Mouse (Mus musculus) hindlimb bud, embryonic 11.5 days (tissue): ENCODE data around the gene Cnpy2.

Source experiments
- DNase-seq: peaks from one replicate; pipeline ENCODE4 v3.0.0-alpha.2; 2012; ENCODE audit warnings: low read depth, low spot score; ENCODE audit errors: extremely low spot score

Gene Cnpy2

DNA sequence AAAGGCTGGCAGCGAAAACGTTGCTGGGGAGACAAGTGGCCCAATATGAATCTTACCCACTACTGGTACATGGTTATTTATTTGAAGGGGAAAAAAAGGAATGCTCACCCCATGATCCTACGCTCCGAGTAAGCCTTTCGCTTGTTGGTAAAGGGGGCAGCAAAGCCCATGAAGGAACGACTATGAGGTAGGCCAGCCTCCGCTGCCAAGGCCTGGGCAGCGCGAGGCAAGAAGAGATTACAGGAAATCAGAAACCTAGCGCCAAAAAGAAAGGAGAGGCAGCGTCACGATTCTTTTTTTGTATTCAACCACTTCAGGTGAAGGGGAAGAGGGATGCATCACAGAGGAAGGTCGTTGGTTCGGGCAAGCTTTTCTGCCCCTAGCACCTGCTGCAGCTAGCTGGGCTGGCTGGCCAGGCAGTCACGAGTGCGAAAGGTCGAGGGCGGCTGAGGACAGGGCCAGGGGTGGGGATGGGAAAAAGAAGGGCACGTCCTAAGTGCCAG, 45.7 kb downstream of the Cnpy2 start:
- no peak for DNase-seq

DNA sequence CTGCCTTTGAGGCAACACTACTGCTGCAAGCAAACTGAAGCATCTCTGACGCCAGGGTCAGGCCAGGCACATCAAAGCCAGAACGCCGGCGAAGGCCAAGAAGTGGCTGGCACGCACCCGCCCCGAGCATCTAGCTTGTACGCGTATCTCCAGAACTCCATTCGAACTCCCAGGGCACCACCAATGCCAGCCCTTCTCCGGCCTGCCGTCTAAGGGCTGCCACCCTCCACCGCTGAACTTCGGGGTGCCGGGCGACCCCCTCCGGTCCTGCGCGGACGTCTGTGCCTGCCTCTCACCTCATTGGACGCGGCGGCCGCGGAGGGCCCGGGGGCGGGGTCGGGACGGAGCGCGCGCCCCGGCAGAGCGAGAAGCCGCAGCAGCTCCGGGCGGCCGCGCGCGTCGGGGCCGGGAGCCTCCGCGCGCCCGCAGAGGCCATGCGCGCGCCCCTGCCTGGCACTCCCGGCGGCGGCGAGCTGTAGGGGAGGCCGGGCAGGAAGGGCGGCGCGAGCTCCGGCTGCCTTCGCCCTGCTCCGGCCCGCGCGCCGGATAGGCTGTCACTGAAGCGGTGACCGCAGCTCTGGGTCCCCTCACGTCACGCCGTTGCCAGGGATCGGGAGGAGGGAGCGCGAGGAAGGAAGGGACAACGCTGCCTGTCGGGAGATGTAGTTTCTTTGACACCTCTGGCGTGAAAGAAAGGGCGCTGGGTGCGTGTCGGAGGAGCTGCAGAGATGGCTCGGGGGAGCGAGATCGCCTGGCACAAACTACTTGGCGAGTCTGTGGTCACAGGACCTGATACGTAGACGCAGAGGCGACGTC, 46.4 kb downstream of the Cnpy2 start, which contains the start of gene Coq10a:
TSS of gene Coq10a (minus strand) at position 596 of the 816 bp plus-strand sequence.
- peak; percentile 53 for DNase-seq

DNA sequence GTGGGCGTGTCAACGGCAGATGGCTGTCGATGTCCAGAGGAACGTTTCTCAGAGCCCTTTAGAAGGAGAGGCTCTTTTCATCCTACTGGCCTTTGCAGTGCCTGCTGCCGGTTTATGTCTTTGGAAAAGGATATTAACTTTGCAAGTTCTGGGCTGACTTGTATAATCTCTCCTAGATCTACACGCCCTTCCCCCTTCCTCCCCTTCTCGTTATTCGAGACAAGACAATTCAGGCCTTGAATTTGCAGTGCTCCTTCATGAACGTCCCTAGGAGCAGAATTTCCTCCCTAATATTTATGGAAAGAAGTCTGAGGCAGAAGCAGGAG, 46.9 kb downstream of the Cnpy2 start:
- DNase-seq, result no peak

DNA sequence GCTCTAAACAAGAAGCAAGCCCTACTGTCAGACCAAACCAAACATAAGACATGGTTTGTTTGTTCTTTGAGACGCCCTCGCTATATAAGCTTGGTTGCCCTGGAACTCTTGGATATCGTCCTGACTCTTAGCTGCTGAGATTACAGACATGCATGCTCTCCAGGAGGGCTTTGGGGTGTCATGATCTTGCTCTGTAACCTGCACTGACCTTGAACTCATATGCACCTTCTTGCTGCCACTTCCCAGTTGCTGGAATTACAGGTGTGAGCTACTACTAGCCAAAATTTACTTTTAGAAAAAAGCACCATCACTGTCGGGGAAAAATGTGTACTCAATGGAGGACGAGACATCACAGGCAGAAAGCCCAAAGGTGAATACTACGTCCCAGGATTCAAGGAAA, 47.3 kb downstream of the Cnpy2 start:
- no peak for DNase-seq

DNA sequence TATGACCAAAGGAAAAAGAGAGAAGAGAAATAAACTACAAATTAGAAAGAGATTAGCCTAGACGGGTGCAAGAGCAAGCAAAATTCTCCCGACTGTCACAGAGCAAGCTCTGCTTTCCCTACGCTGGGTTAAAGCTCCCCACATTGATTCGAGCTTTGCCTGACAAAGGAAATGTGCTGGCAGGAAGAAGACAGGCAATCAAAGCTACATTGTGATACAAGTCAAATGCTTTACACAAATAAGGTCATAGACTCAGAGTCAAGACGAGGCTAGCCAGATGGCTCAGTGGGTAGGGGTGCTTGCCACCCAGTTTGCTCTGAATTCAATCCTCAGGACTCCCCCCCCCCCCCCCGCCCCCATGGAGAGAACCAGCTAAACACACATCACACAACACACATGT, 47.8 kb downstream of the Cnpy2 start:
- no peak for DNase-seq

DNA sequence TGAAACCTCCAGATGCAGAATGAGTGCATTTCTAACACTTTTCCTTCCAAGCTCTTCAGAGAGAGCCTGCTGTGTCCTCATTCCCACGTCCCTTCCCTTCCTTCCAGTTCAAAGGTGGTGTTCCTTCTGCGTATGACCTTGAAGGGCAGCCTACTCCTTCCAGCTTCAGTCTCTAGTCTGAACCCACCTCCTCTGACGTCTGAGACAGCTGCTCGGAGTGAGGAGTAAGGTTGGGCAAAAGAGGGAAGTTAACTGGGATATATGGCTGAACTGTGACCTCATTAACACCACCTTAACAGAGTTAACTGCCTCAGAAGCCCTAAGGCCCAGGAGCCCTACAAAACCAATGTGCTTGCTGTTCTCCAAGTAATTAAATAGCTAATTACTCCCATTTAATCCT, 48.3 kb downstream of the Cnpy2 start:
- DNase-seq, result no peak

DNA sequence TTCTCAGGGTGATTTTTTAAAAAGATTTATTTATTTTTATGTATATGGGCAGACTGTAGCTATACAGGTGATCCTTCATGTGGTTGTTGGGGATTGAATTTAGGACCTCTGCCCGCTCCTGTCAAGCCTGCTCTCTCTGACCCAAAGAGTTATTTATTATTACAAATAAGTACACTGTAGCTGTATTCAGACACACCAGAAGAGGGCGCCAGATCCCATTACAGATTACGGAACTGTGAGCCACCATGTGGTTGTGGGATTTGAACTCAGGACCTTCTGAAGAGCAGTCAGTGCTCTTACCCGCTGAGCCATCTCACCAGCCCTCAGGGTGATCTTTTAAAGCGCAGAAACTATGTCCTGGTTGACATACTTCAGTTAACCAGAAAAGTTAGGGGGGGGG, 49.9 kb downstream of the Cnpy2 start:
- DNase-seq, result no peak

DNA sequence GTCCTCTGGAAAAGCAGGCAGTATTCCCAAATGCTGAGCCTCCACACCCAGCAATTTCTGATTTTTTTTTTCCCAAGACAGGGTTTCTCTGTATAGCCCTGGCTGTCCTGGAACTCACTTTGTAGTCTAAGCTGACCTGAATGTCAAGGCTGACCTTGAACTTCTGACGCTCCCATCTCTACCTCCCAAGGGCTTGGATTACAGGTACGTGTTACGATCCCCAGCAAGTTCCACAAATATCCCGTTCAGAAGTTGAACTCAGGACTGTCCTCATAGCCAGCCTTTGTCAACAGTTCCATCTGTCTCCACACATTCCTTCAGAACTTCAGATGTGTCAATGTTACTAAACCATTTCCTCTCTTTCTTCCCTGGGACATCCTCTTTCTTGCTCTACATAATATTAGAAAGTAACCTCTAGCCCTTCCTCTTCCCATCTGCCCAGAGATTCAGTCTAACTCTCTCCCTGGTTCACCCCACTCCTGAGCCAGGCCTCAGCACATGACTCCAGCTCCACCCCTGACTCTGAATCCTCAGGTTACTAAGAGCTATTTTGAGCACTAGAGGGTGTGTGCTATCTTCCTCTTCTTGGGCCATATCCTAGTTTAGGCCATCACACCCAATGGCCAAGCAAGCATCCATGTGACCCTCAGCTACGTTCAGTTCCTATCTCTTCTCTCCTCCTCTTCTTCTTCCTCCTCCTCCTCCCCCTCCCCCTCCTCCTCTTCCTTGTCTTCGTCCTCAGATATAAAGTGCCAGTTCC, 50.9 kb downstream of the Cnpy2 start:
- DNase-seq, result no peak

DNA sequence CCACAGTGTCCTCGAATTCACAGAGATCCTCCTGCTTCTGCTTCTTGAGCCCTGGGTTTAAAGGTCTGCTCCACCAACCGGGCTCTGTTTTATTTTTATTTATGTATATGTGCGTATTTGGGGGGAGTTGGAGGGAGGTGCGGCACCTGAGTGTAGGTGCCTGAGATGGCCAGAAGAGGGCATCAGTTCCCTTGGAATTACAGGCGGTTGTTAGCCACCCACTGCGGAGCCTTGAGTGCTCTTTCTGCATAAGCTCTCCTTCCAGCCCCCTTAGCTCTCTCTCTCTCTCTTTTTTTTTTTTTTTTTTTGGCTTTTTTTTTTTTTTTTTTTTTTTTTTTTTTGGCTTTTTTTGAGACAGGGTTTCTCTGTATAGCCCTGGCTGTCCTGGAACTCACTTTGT, 52.1 kb downstream of the Cnpy2 start:
- DNase-seq, result no peak

DNA sequence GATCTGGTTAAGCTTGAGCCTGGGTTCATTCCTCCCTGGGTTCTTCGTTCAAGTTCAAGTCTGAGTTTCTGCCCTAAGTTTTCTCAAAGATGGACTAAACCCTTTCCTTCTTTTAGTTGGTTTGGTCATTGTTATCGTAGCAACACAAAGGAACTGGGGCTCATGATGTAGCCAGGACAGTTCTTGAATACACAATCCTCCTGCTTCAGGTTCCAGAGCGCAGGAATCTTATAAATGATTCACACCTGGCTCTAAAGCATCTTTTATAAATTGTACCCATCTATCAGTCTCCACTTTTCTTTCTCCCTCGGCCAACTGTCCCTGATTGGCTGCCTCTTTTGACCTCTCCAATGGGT, 53.8 kb downstream of the Cnpy2 start:
- no peak for DNase-seq

DNA sequence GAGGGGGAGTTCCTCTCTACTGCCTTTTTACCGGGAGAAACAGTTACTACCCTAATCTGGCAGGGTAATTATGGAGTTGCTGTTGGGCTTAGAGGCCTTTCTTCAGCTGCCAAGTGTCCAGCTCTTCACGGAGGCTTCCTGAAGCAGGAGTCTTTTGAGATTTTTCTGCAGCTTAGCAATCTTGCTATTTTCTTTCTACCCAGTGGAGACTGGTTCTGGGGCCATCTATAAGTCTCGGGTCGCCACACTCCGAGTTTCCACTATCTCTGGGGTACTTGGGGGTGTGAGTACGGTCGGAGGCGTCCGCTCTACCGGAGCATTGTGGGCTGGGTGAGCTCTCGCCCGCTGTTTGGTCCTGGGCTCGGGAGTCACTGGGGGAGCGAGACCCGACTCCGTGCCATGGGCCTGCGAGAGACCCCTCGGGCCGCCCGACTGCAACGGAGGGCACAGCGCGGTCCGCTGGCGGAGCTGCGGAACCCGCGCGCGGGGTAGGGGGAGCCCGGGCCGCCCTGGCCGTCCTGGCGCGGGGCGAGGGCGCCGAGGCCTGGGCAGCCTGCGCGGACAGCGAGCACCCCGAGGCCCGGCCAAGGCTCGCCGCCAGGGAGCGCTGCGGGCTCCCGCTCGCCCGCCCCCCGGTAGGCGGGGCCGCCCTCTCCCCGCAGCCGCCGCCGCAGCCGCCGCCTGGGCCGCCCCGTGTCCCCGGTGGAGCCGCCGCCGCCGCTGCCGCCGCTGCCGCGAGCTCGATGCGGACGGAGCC, 54.4 kb downstream of the Cnpy2 start, which contains the start of gene Ankrd52:
TSS of gene Ankrd52 (plus strand) at position 661 of the 757 bp plus-strand sequence.
- peak; percentile 37 for DNase-seq
